Mouse (Mus musculus) testis, adult 2 months (tissue): ENCODE results near the gene Dusp5. TPM values are rescaled to one million over a fixed set of nuclear protein-coding genes. Genes with fewer than 3 reads are reported as not detected.

Experiments used
- H3K27ac ChIP-seq: fragments of 200-500 bp; 2 replicates; pipeline ENCODE4 v1.5.1; 2012; ENCODE audit warnings: low read depth, low read length; ENCODE audit not compliant: control insufficient read depth, insufficient read depth
- H3K27me3 ChIP-seq: fragments of 200-500 bp; 2 replicates; pipeline ENCODE4 v1.6.1; 2012; ENCODE audit warnings: mild to moderate bottlenecking, low read length, moderate library complexity; ENCODE audit not compliant: control insufficient read depth, insufficient read depth
- H3K36me3 ChIP-seq: fragments of 200-500 bp; 2 replicates; pipeline ENCODE4 v1.6.1; 2012; ENCODE audit warnings: mild to moderate bottlenecking, low read length; ENCODE audit not compliant: control insufficient read depth, insufficient read depth
- H3K4me1 ChIP-seq: fragments of 200-500 bp; 2 replicates; pipeline ENCODE4 v1.6.1; 2012; ENCODE audit warnings: low read length; ENCODE audit not compliant: control insufficient read depth, insufficient read depth
- H3K4me3 ChIP-seq: fragments of 200-500 bp; 2 replicates; pipeline ENCODE4 v1.5.1; 2012; ENCODE audit warnings: low read depth, mild to moderate bottlenecking, low read length, moderate library complexity, mixed read lengths; ENCODE audit not compliant: control insufficient read depth
- CTCF ChIP-seq: fragments of 200-500 bp; IDR thresholded peaks from 2 replicates; pipeline ENCODE4 v1.5.1; 2012; ENCODE audit warnings: low read depth, mild to moderate bottlenecking, inconsistent platforms, low read length, moderate library complexity; ENCODE audit not compliant: control insufficient read depth, insufficient read depth, insufficient replicate concordance
- POLR2A ChIP-seq: fragments of 200-500 bp; IDR thresholded peaks from 2 replicates; pipeline ENCODE4 v1.6.1; 2012; ENCODE audit warnings: low read depth, mild to moderate bottlenecking, inconsistent platforms, low read length, moderate library complexity; ENCODE audit not compliant: control insufficient read depth
- polyA plus RNA-seq: library from polyadenylated mRNA; depleted of rRNA; stranded (reverse); fragments of >200 nt; gene quantifications from 2 replicates; pipeline ENCODE4 v1.2.3, GENCODE M21; 2012

The Dusp5 gene
- polyA plus RNA-seq, 1 experiment = 6.7 TPM

- no peak for TF ChIP-seq POLR2A
- no peak for TF ChIP-seq CTCF
- Histone ChIP-seq H3K36me3 (no peaks in the 10 kb centered on the region), H3K27me3 (no peaks in the 10 kb centered on the region), H3K4me1 (no peaks in the 10 kb centered on the region), H3K27ac (no peak overlapping the region), H3K4me3 (no peak overlapping the region)
Observed at GRCm38 (mm10) chr19:53536731-53537666, 8.1 kb downstream of the Dusp5 start.

GRCm38 (mm10) chr19:53538024-53538423, 9.1 kb downstream of the Dusp5 start:
- Histone ChIP-seq H3K27me3 (no peaks in the 10 kb centered on the region), H3K4me3 (no peak overlapping the region), H3K27ac (no peak overlapping the region), H3K4me1 (no peaks in the 10 kb centered on the region), H3K36me3 (no peaks in the 10 kb centered on the region)
- TF ChIP-seq POLR2A = no peak
- TF ChIP-seq CTCF = no peak

- TF ChIP-seq CTCF (no peak), POLR2A (no peak)
- no peaks in the 10 kb centered on the region for H3K36me3 ChIP-seq
- no peak overlapping the region for H3K4me3 ChIP-seq
- no peak overlapping the region for H3K27ac ChIP-seq
- no peaks in the 10 kb centered on the region for H3K27me3 ChIP-seq
- H3K4me1 ChIP-seq = no peaks in the 10 kb centered on the region
Observed at GRCm38 (mm10) chr19:53538796-53539195, 9.9 kb downstream of the Dusp5 start.

GRCm38 (mm10) chr19:53539296-53539695, 10.4 kb downstream of the Dusp5 start:
- Histone ChIP-seq H3K4me3 (no peak overlapping the region), H3K4me1 (no peaks in the 10 kb centered on the region), H3K27me3 (no peaks in the 10 kb centered on the region), H3K27ac (no peak overlapping the region), H3K36me3 (no peaks in the 10 kb centered on the region)
- no peak for TF ChIP-seq CTCF
- TF ChIP-seq POLR2A = no peak

GRCm38 (mm10) chr19:53543602-53544001, 14.7 kb downstream of the Dusp5 start:
- Histone ChIP-seq H3K4me1 (no peaks in the 10 kb centered on the region), H3K27ac (no peak overlapping the region), H3K27me3 (no peaks in the 10 kb centered on the region), H3K4me3 (no peak overlapping the region), H3K36me3 (no peaks in the 10 kb centered on the region)
- TF ChIP-seq CTCF (no peak), POLR2A (no peak)

- H3K36me3 ChIP-seq = no peaks in the 10 kb centered on the region
- no peaks in the 10 kb centered on the region for H3K27me3 ChIP-seq
- no peak overlapping the region for H3K27ac ChIP-seq
- H3K4me1 ChIP-seq = no peaks in the 10 kb centered on the region
- H3K4me3 ChIP-seq = no peak overlapping the region
- TF ChIP-seq POLR2A (no peak), CTCF (no peak)
Observed at GRCm38 (mm10) chr19:53544923-53545561, 16.1 kb downstream of the Dusp5 start.

GRCm38 (mm10) chr19:53547597-53547996, 18.7 kb downstream of the Dusp5 start:
- Histone ChIP-seq H3K27ac (no peak overlapping the region), H3K27me3 (no peaks in the 10 kb centered on the region), H3K4me3 (no peak overlapping the region), H3K36me3 (no peaks in the 10 kb centered on the region), H3K4me1 (no peaks in the 10 kb centered on the region; the same call in 1 of the 2 replicates)
- TF ChIP-seq POLR2A (no peak), CTCF (no peak)
